Mouse (Mus musculus): ENCODE data around the gene Hist3h2a. TPM values are rescaled to one million over a fixed set of nuclear protein-coding genes. Genes with fewer than 3 reads are reported as not detected.

Hist3h2a gene
- total and polyA plus RNA-seq, 2 experiments from 2014 or later, result 58.7 to 181 TPM

GRCm38 (mm10) chr11:59000635-59001034 is 46.1 kb downstream of the Hist3h2a start:
- DNase-seq, result no peak
- Histone ChIP-seq H3K4me3 (ENCODE audit: low read depth, low read length) (no peak overlapping the region), H3K9me3 (ENCODE audit: low read length) (no peaks in the 10 kb centered on the region), H3K4me2 (ENCODE audit: low read depth) (no peak overlapping the region), H3K27ac (ENCODE audit: low read depth, low read length) (no peak overlapping the region), H3K9ac (no peak overlapping the region), H3K4me1 (ENCODE audit: insufficient read depth) (no peaks in the 10 kb centered on the region), H3K27me3 (ENCODE audit: insufficient read depth, low read length) (no peaks in the 10 kb centered on the region), H3K36me3 (ENCODE audit: insufficient read depth) (no peaks in the 10 kb centered on the region)
- 91% methylated on average over 21 of the region's 21 CpGs for whole genome bisulfite sequencing
- ATAC-seq, result no peak
- TF ChIP-seq CTCF (IDR thresholded peaks at IDR 0.05; ENCODE audit: low read depth), result no peak

DNA sequence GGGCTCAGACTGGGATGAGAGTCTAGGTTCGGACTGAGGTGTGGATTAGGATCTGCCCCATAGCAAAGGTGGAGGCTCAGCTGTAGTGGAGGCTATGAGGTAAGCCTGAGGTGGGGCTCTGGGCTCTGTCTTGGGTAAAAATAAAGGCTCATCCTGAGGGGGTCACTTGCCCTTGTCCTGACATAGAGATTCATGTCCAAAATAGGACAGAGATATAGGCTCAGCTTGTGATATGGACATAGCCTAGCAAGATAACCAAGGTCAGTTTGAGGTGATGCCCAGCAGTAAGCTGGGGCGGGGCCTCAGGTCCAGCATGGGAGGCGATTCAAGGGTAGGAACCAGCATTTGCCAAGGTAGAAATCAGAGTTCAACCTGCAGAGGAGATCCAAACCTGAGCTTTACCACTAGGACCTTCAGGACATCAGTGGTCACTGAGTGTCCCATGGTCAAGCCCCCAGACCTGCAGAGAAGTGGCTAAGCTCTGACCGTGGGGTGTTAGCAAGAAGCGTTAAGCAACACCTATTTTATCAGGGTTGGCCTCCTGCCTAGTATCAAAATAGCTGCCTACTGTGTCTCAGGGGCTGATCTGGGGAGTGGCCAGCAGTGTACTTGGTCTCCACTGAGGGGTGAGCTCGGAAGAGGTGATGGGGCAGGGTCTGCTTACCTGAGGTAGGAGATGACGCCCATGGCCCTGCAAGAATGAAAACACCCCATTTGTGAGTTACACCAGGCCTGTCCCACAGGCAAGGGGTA is 48.0 kb downstream of the Hist3h2a start:
- no peak overlapping the region for H3K4me3 ChIP-seq (ENCODE audit: low read depth, low read length)
- no peaks in the 10 kb centered on the region for H3K9me3 ChIP-seq (ENCODE audit: low read length)
- H3K27me3 ChIP-seq (ENCODE audit: insufficient read depth, low read length), result no peaks in the 10 kb centered on the region
- no peaks in the 10 kb centered on the region for H3K36me3 ChIP-seq (ENCODE audit: insufficient read depth)
- TF ChIP-seq CTCF (IDR thresholded peaks at IDR 0.05; ENCODE audit: low read depth), result no peak
- H3K27ac ChIP-seq (ENCODE audit: low read depth, low read length), result no peak overlapping the region
- ATAC-seq (no peak), DNase-seq (no peak)
- H3K9ac ChIP-seq, result no peak overlapping the region
- no peak overlapping the region for H3K4me2 ChIP-seq (ENCODE audit: low read depth)
- 86% methylated on average over 7 of the region's 7 CpGs for WGBS
- no peaks in the 10 kb centered on the region for H3K4me1 ChIP-seq (ENCODE audit: insufficient read depth)

Small RNAs within 50 kb of the gene (microRNA-seq; reads per million reads assigned to microRNA genes)
- gene Gm44313, result 0.24 to 0.39 reads per million in 2 experiments

Other genes with a start within 250 kb of the Hist3h2a start
- gene Olfr318, start 230.7 kb upstream of the Hist3h2a start, total RNA-seq (2014; rRNA removed), result not detected in 2 replicates
- not detected in 2 replicates for gene Olfr318, start 230.7 kb upstream of the Hist3h2a start, polyA plus RNA-seq (2015; fragmentation: Nextera tagmentation; extraction: Ambion mirVana)
- 0.15 and 0.81 TPM in 2 replicates for gene Olfr317, start 215.5 kb upstream of the Hist3h2a start, total RNA-seq (2014; rRNA removed)
- 0.12 and 0.13 TPM in 2 replicates for gene Olfr317, start 215.5 kb upstream of the Hist3h2a start, polyA plus RNA-seq (2015; fragmentation: Nextera tagmentation; extraction: Ambion mirVana)
- not detected in 2 replicates for gene Olfr316, start 202.0 kb upstream of the Hist3h2a start, total RNA-seq (2014; rRNA removed)
- gene Olfr316, start 202.0 kb upstream of the Hist3h2a start, polyA plus RNA-seq (2015; fragmentation: Nextera tagmentation; extraction: Ambion mirVana), result 0.16 TPM in 1 of 2 replicates, not detected in the other
- gene Olfr315, start 181.5 kb upstream of the Hist3h2a start, total RNA-seq (2014; rRNA removed), result 0.29 TPM in 1 of 2 replicates, not detected in the other
- gene Olfr315, start 181.5 kb upstream of the Hist3h2a start, polyA plus RNA-seq (2015; fragmentation: Nextera tagmentation; extraction: Ambion mirVana), result not detected in 2 replicates
- not detected in 2 replicates for gene Olfr314, start 171.7 kb upstream of the Hist3h2a start, total RNA-seq (2014; rRNA removed)
- not detected in 2 replicates for gene Olfr314, start 171.7 kb upstream of the Hist3h2a start, polyA plus RNA-seq (2015; fragmentation: Nextera tagmentation; extraction: Ambion mirVana)
- 8.0 and 8.6 TPM in 2 replicates for gene Fam183b, start 152.7 kb upstream of the Hist3h2a start, total RNA-seq (2014; rRNA removed)
- gene Fam183b, start 152.7 kb upstream of the Hist3h2a start, polyA plus RNA-seq (2015; fragmentation: Nextera tagmentation; extraction: Ambion mirVana), result 8.6 and 12.0 TPM in 2 replicates
- not detected in 2 replicates for gene Olfr313, start 139.7 kb upstream of the Hist3h2a start, total RNA-seq (2014; rRNA removed)
- not detected in 2 replicates for gene Olfr313, start 139.7 kb upstream of the Hist3h2a start, polyA plus RNA-seq (2015; fragmentation: Nextera tagmentation; extraction: Ambion mirVana)
- not detected in 2 replicates for gene Olfr312, start 125.4 kb upstream of the Hist3h2a start, total RNA-seq (2014; rRNA removed)
- gene Olfr312, start 125.4 kb upstream of the Hist3h2a start, polyA plus RNA-seq (2015; fragmentation: Nextera tagmentation; extraction: Ambion mirVana), result not detected in 2 replicates
- not detected in 2 replicates for gene Olfr311, start 115.4 kb upstream of the Hist3h2a start, total RNA-seq (2014; rRNA removed)
- not detected in 2 replicates for gene Olfr311, start 115.4 kb upstream of the Hist3h2a start, polyA plus RNA-seq (2015; fragmentation: Nextera tagmentation; extraction: Ambion mirVana)
- 22.6 and 22.8 TPM in 2 replicates for gene Gm12258, start 107.5 kb upstream of the Hist3h2a start, total RNA-seq (2014; rRNA removed)
- gene Gm12258, start 107.5 kb upstream of the Hist3h2a start, polyA plus RNA-seq (2015; fragmentation: Nextera tagmentation; extraction: Ambion mirVana), result 6.2 and 10.2 TPM in 2 replicates
- 8.5 and 8.8 TPM in 2 replicates for gene 2810021J22Rik, start 87.5 kb upstream of the Hist3h2a start, total RNA-seq (2014; rRNA removed)
- gene 2810021J22Rik, start 87.5 kb upstream of the Hist3h2a start, polyA plus RNA-seq (2015; fragmentation: Nextera tagmentation; extraction: Ambion mirVana), result 5.3 and 8.2 TPM in 2 replicates
- gene Zfp39, start 50.5 kb upstream of the Hist3h2a start, total RNA-seq (2014; rRNA removed), result 13.0 and 13.2 TPM in 2 replicates
- gene Zfp39, start 50.5 kb upstream of the Hist3h2a start, polyA plus RNA-seq (2015; fragmentation: Nextera tagmentation; extraction: Ambion mirVana), result 4.4 and 7.0 TPM in 2 replicates
- gene Btnl10, start 36.8 kb upstream of the Hist3h2a start, total RNA-seq (2014; rRNA removed), result 0.10 TPM in 1 of 2 replicates, not detected in the other
- gene Btnl10, start 36.8 kb upstream of the Hist3h2a start, polyA plus RNA-seq (2015; fragmentation: Nextera tagmentation; extraction: Ambion mirVana), result not detected in 2 replicates
- gene Rnf187, start 15.8 kb upstream of the Hist3h2a start, total RNA-seq (2014; rRNA removed), result 668 and 716 TPM in 2 replicates
- 583 and 608 TPM in 2 replicates for gene Rnf187, start 15.8 kb upstream of the Hist3h2a start, polyA plus RNA-seq (2015; fragmentation: Nextera tagmentation; extraction: Ambion mirVana)
- 446 and 960 TPM in 2 replicates for gene Hist3h2ba, start 5.8 kb upstream of the Hist3h2a start, total RNA-seq (2014; rRNA removed)
- gene Hist3h2ba, start 5.8 kb upstream of the Hist3h2a start, polyA plus RNA-seq (2015; fragmentation: Nextera tagmentation; extraction: Ambion mirVana), result 111 and 146 TPM in 2 replicates
- 3.4 and 4.0 TPM in 2 replicates for gene Trim17, start within 50 bp of the Hist3h2a start, total RNA-seq (2014; rRNA removed)
- gene Trim17, start within 50 bp of the Hist3h2a start, polyA plus RNA-seq (2015; fragmentation: Nextera tagmentation; extraction: Ambion mirVana), result 0.65 TPM in 2 replicates
- gene Trim11, start 23.4 kb downstream of the Hist3h2a start, total RNA-seq (2014; rRNA removed), result 29.2 and 31.9 TPM in 2 replicates
- gene Trim11, start 23.4 kb downstream of the Hist3h2a start, polyA plus RNA-seq (2015; fragmentation: Nextera tagmentation; extraction: Ambion mirVana), result 13.5 and 16.0 TPM in 2 replicates
- gene Obscn, start 181.7 kb downstream of the Hist3h2a start, total RNA-seq (2014; rRNA removed), result 1.5 and 1.7 TPM in 2 replicates
- gene Obscn, start 181.7 kb downstream of the Hist3h2a start, polyA plus RNA-seq (2015; fragmentation: Nextera tagmentation; extraction: Ambion mirVana), result 0.23 and 0.31 TPM in 2 replicates
- gene Iba57, start 209.1 kb downstream of the Hist3h2a start, total RNA-seq (2014; rRNA removed), result 11.2 and 13.8 TPM in 2 replicates
- 10.8 and 11.1 TPM in 2 replicates for gene Iba57, start 209.1 kb downstream of the Hist3h2a start, polyA plus RNA-seq (2015; fragmentation: Nextera tagmentation; extraction: Ambion mirVana)
- gene Gjc2, start 228.5 kb downstream of the Hist3h2a start, total RNA-seq (2014; rRNA removed), result 0.76 and 1.2 TPM in 2 replicates
- gene Gjc2, start 228.5 kb downstream of the Hist3h2a start, polyA plus RNA-seq (2015; fragmentation: Nextera tagmentation; extraction: Ambion mirVana), result 0.19 and 0.31 TPM in 2 replicates
- gene Guk1, start 237.5 kb downstream of the Hist3h2a start, total RNA-seq (2014; rRNA removed), result 122 and 157 TPM in 2 replicates
- 274 and 284 TPM in 2 replicates for gene Guk1, start 237.5 kb downstream of the Hist3h2a start, polyA plus RNA-seq (2015; fragmentation: Nextera tagmentation; extraction: Ambion mirVana)
- gene Mrpl55, start 247.8 kb downstream of the Hist3h2a start, total RNA-seq (2014; rRNA removed), result 45.2 and 69.5 TPM in 2 replicates
- 124 and 131 TPM in 2 replicates for gene Mrpl55, start 247.8 kb downstream of the Hist3h2a start, polyA plus RNA-seq (2015; fragmentation: Nextera tagmentation; extraction: Ambion mirVana)